Mouse (Mus musculus) E14TG2a.4 (cell line): ENCODE results near the gene Dnajc17.

Experiments used
- H3K27me3 ChIP-seq: 2 replicates; pipeline ENCODE4 v1.6.1; 2014; ENCODE audit warnings: low read length, control low read depth; ENCODE audit not compliant: insufficient read depth
- H3K36me3 ChIP-seq: 2 replicates; pipeline ENCODE4 v1.6.1; 2014; ENCODE audit warnings: low read length, control low read depth; ENCODE audit not compliant: insufficient read depth
- H3K4me1 ChIP-seq: replicated peaks from 2 replicates; pipeline ENCODE4 v1.6.1; 2014; ENCODE audit warnings: low read depth, low read length, control low read depth
- H3K4me3 ChIP-seq: replicated peaks from 2 replicates; pipeline ENCODE4 v1.5.1; 2014; ENCODE audit warnings: mild to moderate bottlenecking, low read length
- H3K9me3 ChIP-seq: 2 replicates; pipeline ENCODE4 v1.6.1; 2014; ENCODE audit warnings: low read length, control low read depth
- CTCF ChIP-seq: conservative IDR thresholded peaks from 2 replicates; pipeline ENCODE4 v1.5.1; 2014; ENCODE audit warnings: low read length
- NANOG ChIP-seq: IDR thresholded peaks from 2 replicates; pipeline ENCODE4 v1.6.1; 2014; ENCODE audit warnings: borderline replicate concordance, low read length, mixed read lengths
- POU5F1 ChIP-seq: IDR thresholded peaks from 2 replicates; pipeline ENCODE4 v1.6.1; 2014; ENCODE audit warnings: low read length, borderline replicate concordance

The Dnajc17 gene

DNA sequence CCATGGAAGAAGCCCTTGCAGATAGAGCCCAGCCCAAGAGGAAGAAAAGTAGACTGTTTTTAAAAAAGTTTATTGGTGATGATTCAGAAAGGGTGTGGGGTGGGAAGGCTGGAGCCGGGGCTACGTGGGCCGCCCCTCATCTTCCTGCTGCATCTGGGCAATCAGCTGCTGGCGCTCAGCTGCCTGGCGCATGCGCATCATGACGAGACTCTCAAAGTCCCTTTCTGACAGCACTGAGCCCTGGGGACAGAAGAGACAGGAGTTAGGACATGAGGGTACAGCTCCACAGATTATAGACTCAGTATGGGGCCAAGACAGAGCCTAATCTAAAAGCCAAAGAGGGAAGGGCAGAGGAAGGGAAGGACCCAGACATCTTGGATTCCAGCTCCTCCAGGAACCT, 36.1 kb downstream of the Dnajc17 start:
- 0 out of 2 replicates have a peak, but pooled peaks cover 7% of the 10 kb centered on the region for H3K36me3 ChIP-seq

DNA sequence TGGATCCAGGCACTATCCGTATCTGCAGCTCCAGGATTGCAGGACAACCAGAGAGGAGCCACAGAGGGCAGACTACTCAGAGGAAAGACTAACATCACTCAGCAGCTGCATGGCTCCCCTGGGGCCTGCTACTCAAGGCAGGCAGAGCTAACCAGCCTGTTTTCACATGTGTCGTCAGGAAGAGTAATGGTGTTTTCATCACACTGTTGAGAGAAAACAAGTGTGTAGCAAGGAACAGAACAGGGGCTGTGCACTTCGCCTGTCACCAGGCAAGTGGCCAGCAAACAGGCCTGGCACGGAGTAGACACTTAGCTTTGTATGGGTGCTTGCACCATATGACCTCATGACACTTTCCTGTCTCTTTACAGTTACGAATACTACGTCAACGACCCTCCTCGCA, 37.0 kb downstream of the Dnajc17 start:
- Histone ChIP-seq H3K36me3 (0 out of 2 replicates have a peak, but pooled peaks cover 4% of the 10 kb centered on the region), H3K27me3 (peaks cover 33% of the 10 kb centered on the region), H3K4me3 (no peak overlapping the region), H3K9me3 (no peaks in the 10 kb centered on the region), H3K4me1 (peaks cover 48% of the 10 kb centered on the region)
- TF ChIP-seq CTCF: no peak
- TF ChIP-seq POU5F1: no peak
- TF ChIP-seq NANOG: no peak

More for the DNA sequence above, 36.1 kb downstream of the Dnajc17 start:
- no peak overlapping the region for H3K4me3 ChIP-seq
- TF ChIP-seq NANOG (no peak), CTCF (no peak), POU5F1 (no peak)
- H3K9me3 ChIP-seq: no peaks in the 10 kb centered on the region
- H3K4me1 ChIP-seq: peaks cover 46% of the 10 kb centered on the region
- peaks cover 25% of the 10 kb centered on the region for H3K27me3 ChIP-seq

DNA sequence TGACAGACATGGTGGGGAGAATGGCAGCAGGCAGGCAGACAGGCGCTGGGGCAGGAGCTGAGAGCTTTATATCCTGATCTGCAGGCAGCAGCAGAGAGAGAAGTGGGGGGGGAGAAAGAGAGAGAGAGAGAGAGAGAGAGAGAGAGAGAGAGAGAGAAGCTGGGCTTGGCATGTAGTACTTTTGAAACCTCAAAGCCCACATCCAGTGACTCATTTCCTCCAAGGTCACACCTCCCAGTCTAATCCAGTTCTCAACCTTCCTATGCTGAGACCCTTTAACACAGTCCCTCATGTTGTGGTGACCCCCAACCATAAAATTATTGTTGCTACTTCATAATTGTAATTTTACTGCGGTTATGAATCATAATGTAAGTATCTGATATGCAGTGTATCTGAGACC, 38.3 kb downstream of the Dnajc17 start:
- Histone ChIP-seq H3K4me1 (peaks cover 55% of the 10 kb centered on the region), H3K27me3 (peaks cover 43% of the 10 kb centered on the region), H3K36me3 (no peaks in the 10 kb centered on the region), H3K9me3 (no peaks in the 10 kb centered on the region), H3K4me3 (no peak overlapping the region)
- TF ChIP-seq NANOG: no peak
- no peak for TF ChIP-seq POU5F1
- TF ChIP-seq CTCF: no peak

DNA sequence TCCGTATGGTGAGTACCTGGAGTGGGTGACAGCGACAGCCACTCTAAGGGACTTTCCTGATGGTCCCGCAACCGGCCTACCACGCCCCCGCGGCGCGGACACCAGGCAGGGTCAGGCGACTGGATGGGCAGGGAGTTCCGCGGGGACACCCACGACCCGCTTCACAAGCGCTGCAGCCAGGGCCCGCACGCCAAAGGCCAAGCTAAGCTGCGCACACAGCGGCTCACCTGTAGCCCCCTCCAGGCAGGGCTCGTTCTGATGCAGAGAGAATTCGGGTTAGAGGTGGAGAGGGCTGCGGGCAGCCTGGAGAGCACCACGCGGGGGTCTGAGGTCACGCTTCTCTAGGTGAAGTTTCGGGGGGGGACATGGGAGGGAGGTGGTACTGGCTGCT, 40.7 kb downstream of the Dnajc17 start:
- H3K36me3 ChIP-seq: no peaks in the 10 kb centered on the region
- TF ChIP-seq CTCF: no peak
- no peak for TF ChIP-seq NANOG
- no peak for TF ChIP-seq POU5F1
- peaks cover 57% of the 10 kb centered on the region for H3K27me3 ChIP-seq
- peak overlapping the region; percentile 82 for H3K4me3 ChIP-seq
- no peaks in the 10 kb centered on the region for H3K9me3 ChIP-seq
- peaks cover 35% of the 10 kb centered on the region for H3K4me1 ChIP-seq

DNA sequence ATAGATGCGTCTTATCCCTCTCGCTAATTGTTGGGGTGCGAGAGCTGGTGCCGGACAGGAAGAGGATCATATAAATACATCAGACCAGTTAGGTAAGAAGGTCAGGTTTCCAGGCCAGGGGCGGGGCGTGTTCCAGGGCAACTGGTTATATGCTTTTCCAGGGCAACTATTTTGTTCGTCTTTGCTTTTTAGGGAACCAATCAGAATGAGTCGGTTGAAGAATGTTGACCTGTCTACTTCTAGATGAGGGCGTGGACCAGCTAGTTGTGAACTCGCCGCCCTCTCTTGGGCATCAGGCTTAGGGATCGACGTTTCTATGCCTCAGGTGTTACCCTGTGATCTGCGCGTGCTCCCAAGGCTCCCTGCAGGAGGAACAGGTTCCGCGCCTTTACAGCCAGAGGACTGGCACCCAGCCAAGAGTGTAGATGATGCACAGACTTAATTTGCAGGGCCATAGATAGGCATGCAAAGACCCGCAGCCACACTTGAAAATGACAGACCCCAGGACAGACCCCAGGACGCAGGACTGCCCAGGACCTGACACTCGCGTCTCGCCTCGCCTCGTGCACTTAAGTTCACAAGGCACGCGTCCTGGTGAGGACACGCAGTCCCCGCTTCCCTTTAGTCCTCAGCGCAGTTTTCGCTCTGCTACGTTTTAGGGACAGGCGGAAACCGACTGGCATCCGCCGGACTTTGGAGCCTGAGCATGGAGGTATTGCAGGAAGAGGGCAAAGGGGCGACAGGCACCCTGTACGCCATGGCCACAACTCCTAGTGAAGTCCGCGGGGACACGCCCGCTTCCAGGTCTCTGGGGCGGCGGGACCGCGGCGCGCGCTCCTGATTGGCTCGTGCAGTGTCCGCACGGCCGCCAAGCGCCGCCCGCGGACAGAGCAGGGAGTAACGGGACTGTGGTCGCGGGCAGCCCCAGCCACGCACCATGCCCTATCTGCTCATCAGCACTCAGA, 41.4 kb downstream of the Dnajc17 start, which contains the start of gene Gchfr:
Gene Gchfr (plus strand): TSS at position 873 of the 965 bp plus-strand sequence.
- no peaks in the 10 kb centered on the region for H3K9me3 ChIP-seq
- H3K27me3 ChIP-seq: peaks cover 57% of the 10 kb centered on the region

DNA sequence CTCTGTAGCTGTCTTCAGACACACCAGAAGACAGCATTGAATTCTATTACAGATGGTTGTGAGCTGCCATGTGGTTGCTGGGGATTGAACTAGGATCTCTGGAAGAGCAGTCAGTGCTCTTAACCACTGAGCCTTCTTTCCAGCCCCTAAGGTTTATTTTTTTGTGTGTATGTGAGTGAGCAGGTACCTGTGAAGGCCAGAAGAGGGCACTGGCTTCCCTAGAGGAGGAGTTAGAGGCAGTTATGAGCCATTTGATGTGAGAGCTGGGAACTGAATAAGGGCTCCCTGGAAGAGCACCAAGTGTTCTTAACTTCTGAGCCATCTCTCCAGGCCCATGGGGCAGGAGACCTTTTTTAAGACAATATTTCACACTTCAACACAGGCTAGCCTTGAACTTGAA, 43.2 kb downstream of the Dnajc17 start:
- no peaks in the 10 kb centered on the region for H3K36me3 ChIP-seq
- no peaks in the 10 kb centered on the region for H3K9me3 ChIP-seq
- H3K4me3 ChIP-seq: no peak overlapping the region
- peaks cover 61% of the 10 kb centered on the region for H3K27me3 ChIP-seq
- H3K4me1 ChIP-seq: peaks cover 32% of the 10 kb centered on the region
- TF ChIP-seq POU5F1 (no peak), CTCF (0 out of 2 replicates have a peak, but pooled peaks have one; percentile 11), NANOG (no peak)

More for the DNA sequence above, 41.4 kb downstream of the Dnajc17 start, which contains the start of gene Gchfr:
- peaks cover 30% of the 10 kb centered on the region for H3K4me1 ChIP-seq
- peak within 1 kb of the TSS; percentile 82 for H3K4me3 ChIP-seq
- TF ChIP-seq NANOG (peak; percentile 64; the same call in 1 of the 2 replicates), POU5F1 (no peak)
- H3K36me3 ChIP-seq: no peaks in the 10 kb centered on the region

DNA sequence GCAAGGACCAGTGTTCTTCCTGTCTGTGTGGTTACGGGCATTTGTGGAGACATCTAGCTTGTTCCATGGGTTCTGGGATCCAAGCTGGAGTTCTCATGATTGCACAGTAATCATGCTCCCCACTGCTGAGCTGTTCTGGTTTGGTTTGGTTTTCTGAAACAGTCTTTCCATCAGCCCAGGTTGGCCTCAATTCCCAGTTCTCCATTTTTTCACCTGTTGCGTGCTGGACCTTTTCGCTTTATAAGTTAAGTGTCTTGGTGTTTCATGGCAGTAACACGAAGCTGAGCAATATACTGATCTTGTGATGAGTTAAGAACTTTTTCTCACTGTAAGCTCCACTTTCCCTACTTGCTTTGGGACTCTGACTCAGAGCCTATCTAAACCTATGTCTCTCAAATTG, 44.6 kb downstream of the Dnajc17 start:
- Histone ChIP-seq H3K4me1 (peaks cover 38% of the 10 kb centered on the region), H3K9me3 (no peaks in the 10 kb centered on the region), H3K27me3 (peaks cover 50% of the 10 kb centered on the region), H3K4me3 (no peak overlapping the region), H3K36me3 (no peaks in the 10 kb centered on the region)
- TF ChIP-seq CTCF: no peak
- TF ChIP-seq NANOG: no peak
- no peak for TF ChIP-seq POU5F1

DNA sequence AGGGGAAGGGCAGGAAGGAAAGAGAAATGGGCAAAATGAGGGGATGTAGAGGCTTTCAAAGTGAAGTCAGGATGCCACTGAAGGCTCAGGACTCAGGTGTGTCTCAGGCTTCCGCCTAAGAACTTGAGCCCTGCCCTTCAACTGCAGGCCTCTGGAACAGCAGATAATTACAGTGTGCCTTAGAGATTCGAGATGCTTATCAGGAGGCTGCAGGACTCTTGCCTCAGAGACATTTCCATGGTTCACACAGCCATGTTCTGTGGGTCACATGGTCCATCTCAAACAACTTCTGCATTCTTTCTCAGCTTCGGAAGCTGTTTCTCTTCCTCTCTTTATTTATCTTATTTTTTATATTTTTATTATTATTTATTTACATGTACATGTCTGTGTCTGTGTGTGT, 45.5 kb downstream of the Dnajc17 start:
- H3K4me1 ChIP-seq: peaks cover 37% of the 10 kb centered on the region
- no peak overlapping the region for H3K4me3 ChIP-seq
- H3K27me3 ChIP-seq: peaks cover 43% of the 10 kb centered on the region
- H3K36me3 ChIP-seq: no peaks in the 10 kb centered on the region
- no peak for TF ChIP-seq POU5F1
- TF ChIP-seq NANOG: no peak
- no peaks in the 10 kb centered on the region for H3K9me3 ChIP-seq
